Mouse (Mus musculus) G1E (cell line): ENCODE results near the gene Mtcp1.

Source experiments
- CTCF ChIP-seq: IDR thresholded peaks from 2 replicates; pipeline ENCODE4 v1.5.1; 2012; ENCODE audit warnings: low read depth, low read length, inconsistent platforms, mixed read lengths
- GATA1 ChIP-seq: IDR thresholded peaks from 2 replicates; pipeline ENCODE4 v1.6.1; 2012; ENCODE audit warnings: borderline replicate concordance, low read length, inconsistent platforms, mixed read lengths

DNA sequence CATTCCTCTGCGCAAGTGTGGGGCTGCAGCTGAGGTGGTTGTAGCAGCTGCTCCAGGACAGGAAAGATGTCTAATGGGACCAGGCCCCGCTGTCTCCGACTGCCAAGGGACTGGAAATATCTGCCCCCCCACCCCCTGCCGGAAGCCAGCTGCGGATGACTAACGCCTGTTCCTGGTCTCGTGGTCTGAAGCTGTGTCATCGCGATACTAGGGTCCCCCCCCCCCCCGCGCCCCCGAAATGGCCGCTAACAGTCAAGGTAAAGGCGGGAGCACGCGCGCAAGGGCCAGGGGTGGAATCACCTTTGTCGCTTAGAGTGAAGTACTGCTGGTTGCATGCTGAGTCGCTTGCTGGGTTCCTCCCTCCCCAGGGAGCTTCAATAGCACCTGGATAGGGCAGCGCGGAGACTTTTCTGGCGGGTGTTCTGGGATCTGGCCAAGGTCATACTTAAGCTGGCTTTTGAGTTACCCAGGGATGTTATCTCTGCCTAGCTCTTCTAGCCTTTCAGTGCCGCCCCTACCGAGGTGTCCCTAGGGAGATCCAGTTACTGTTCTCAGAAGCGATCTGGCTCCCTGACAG lies 34.1 kb downstream of the Mtcp1 start, which contains the start of the genes Fundc2 and F8:
- TF ChIP-seq CTCF (no peak), GATA1 (no peak)
